Mouse (Mus musculus) liver, embryonic 12.5 days (tissue): ENCODE data around the gene Ralgps1. TPM values are rescaled to one million over a fixed set of nuclear protein-coding genes. Genes with fewer than 3 reads are reported as not detected.

Source experiments
- ATAC-seq: fragments of 200-750 bp; cut with Nextera tagmentation; 2 replicates; pipeline ENCODE4 v1.8.0; 2017; ENCODE audit warnings: moderate number of reproducible peaks, mild to moderate bottlenecking, moderate library complexity
- H3K27ac ChIP-seq: fragments of 300-500 bp; sonication (generic); 2 replicates; pipeline ENCODE4 v1.5.1; 2016; ENCODE audit warnings: mild to moderate bottlenecking
- H3K27me3 ChIP-seq: fragments of 300-500 bp; sonication (generic); replicated peaks from 2 replicates; pipeline ENCODE4 v1.6.1; 2016; ENCODE audit warnings: mild to moderate bottlenecking, moderate library complexity
- H3K36me3 ChIP-seq: fragments of 300-500 bp; sonication (generic); 2 replicates; pipeline ENCODE4 v1.6.1; 2016; ENCODE audit warnings: mild to moderate bottlenecking, moderate library complexity
- H3K4me1 ChIP-seq: fragments of 300-500 bp; sonication (generic); 2 replicates; pipeline ENCODE4 v1.6.1; 2016
- H3K4me2 ChIP-seq: fragments of 300-500 bp; sonication (generic); 2 replicates; pipeline ENCODE4 v1.6.1; 2016; ENCODE audit warnings: mild to moderate bottlenecking, moderate library complexity
- H3K4me3 ChIP-seq: fragments of 300-500 bp; sonication (generic); 2 replicates; pipeline ENCODE4 v1.5.1; 2016; ENCODE audit warnings: mild to moderate bottlenecking, moderate library complexity
- H3K9ac ChIP-seq: fragments of 300-500 bp; sonication (generic); 2 replicates; pipeline ENCODE4 v1.6.1; 2016; ENCODE audit warnings: mild to moderate bottlenecking, moderate library complexity
- H3K9me3 ChIP-seq: fragments of 300-500 bp; sonication (generic); replicated peaks from 2 replicates; pipeline ENCODE4 v1.6.1; 2016; ENCODE audit warnings: mild to moderate bottlenecking, moderate library complexity
- WGBS: fragments of 180-500 bp; shearing (Covaris S2); methylation state at CpG from one replicate; pipeline ENCODE4 v1.1.7; 2016; ENCODE audit not compliant: insufficient replicate concordance; 5-methylcytosine and 5-hydroxymethylcytosine counted together
- microRNA-seq: library from miRNA; unstranded; fragments of <30 nt; microRNA quantifications from one replicate; pipeline ENCODE4, GENCODE M21; 2017
- polyA plus RNA-seq: library from polyadenylated mRNA; unstranded; fragments of >200 nt; fragmentation: Nextera tagmentation; extraction: Ambion mirVana; gene quantifications from 2 replicates; pipeline ENCODE4 v1.2.1, GENCODE M21; 2016

Ralgps1 gene
- polyA plus RNA-seq, 1 experiment from 2014 or later, result 1.1 TPM

DNA sequence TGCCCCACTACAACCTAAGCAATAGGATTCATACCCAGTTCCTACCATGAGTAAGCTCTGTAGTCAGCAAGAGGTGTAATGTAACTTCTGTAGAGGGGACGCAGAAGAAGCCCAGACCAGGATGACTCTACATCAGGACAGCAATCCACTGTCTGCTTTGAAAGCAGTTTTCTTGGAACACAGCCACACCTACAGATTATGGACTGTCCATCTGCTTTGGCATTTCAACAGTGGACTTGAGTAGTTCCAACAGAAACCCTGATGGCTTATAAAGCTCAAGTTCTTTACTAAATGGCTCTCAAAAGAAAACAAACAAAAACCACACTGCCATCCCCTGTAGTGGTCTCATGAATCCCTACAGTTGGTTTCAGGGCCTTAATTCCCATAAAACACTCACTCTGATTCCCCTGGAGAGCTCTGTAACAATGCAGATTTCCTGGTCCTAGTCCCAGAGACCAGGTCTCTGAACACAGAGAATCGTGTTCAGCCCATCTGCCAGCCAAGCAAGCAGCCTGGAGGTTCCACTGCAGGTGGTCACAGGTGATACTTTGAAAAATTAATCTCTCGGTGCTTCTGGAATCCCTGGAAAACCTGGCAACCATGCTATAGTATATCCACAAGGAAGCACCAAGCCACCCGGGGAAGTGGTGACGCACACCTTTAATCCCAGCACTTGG, 281.8 kb downstream of the Ralgps1 start:
- no peak for ATAC-seq
- H3K27ac ChIP-seq, result no peak overlapping the region

DNA sequence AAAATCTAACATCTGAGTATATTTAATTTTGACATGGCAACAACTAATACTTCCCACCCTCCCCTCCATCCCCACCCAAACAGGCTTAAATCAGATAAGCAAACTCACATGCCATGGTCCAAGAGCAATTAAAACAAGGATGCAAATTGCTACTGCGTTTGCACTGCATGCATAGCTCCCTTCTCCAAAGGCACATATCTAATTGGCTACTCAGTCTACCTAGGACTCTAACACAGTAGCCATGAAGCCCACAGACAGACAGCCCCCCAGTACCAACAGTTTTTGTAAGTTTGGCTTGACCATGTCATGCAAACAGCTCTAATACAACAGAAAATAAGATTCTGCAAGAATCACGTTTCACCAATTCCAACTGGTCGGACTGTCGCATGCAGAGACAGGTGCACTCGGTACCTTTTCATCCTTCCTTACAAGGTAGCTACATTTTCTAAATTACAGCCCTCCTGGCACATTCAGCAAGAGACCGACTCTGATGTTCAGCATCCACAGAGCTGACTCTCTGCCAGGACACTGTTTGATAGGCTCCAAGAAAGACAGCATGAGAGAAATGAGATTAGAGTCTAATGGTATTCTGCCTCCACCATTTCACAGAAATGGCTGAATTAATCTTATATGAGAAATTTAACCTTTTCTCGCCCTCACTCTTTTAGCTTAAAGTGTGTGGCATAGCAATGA, 284.5 kb downstream of the Ralgps1 start:
- H3K9me3 ChIP-seq, result no peaks in the 10 kb centered on the region
- no peak for ATAC-seq
- no peak overlapping the region for H3K4me2 ChIP-seq
- H3K36me3 ChIP-seq, result no peaks in the 10 kb centered on the region
- H3K4me1 ChIP-seq, result no peaks in the 10 kb centered on the region
- WGBS, result 67% methylated on average over 7 of the region's 7 CpGs
- no peak overlapping the region for H3K4me3 ChIP-seq
- no peaks in the 10 kb centered on the region; the same call in 1 of the 2 replicates for H3K27me3 ChIP-seq
- no peak overlapping the region for H3K9ac ChIP-seq
- no peak overlapping the region for H3K27ac ChIP-seq

More for the DNA sequence above, 281.8 kb downstream of the Ralgps1 start:
- Histone ChIP-seq H3K4me1 (no peaks in the 10 kb centered on the region), H3K27me3 (no peaks in the 10 kb centered on the region; the same call in 1 of the 2 replicates), H3K9me3 (no peaks in the 10 kb centered on the region), H3K4me3 (no peak overlapping the region), H3K36me3 (no peaks in the 10 kb centered on the region), H3K4me2 (no peak overlapping the region), H3K9ac (no peak overlapping the region)
- 66% methylated on average over 5 of the region's 5 CpGs for WGBS

DNA sequence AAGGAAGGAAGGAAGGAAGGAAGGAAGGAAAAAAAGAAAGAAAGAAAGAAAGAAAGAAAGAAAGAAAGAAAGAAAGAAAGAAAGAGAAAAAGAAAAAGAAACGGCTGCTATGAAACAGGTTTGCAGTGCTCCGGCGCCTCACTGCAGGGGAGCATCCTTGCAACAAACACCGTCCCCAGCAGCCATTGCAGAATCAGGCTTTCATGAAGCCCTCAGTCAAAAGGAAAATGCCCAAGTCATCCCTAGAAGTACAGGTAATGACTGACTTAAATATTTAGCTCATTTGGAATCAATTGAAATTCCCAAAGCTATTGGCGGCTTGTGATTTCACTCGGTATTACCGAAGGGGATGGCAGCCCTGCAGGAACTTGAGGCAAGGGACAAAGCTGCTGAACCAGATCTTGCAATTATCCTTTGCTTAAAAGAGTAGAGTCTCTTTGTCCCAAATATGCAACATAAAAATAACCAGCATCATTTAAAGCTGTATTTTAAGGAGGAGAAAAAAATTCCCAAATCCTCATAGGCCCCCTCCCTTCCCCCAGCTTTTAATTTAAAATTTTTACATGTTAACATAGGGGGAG, 285.2 kb downstream of the Ralgps1 start:
- Histone ChIP-seq H3K4me3 (no peak overlapping the region), H3K9ac (no peak overlapping the region), H3K9me3 (no peaks in the 10 kb centered on the region), H3K27ac (no peak overlapping the region), H3K27me3 (no peaks in the 10 kb centered on the region; the same call in 1 of the 2 replicates), H3K36me3 (no peaks in the 10 kb centered on the region), H3K4me1 (no peaks in the 10 kb centered on the region), H3K4me2 (no peak overlapping the region)
- 63% methylated on average over 7 of the region's 7 CpGs for WGBS
- ATAC-seq, result no peak

DNA sequence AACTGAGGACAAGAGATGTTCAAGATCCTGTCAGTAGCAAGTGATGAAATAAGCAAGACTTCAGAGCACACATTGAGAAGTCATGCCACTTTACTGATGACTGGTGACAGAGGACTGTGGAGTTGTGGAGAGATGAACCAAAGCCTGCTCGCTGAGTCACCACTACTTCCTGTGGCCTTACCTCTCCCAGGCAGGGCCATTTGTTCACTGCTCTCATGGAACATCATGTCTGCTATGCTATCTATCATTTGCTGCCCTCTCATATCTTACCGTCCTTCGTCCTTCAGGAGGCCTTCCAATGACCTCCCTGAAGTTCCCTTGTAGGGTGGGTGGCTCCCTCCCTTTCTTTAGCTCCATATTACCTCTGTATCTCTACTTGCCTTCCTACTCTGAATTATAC, 287.1 kb downstream of the Ralgps1 start:
- Histone ChIP-seq H3K4me2 (no peak overlapping the region), H3K9me3 (no peaks in the 10 kb centered on the region), H3K4me3 (no peak overlapping the region), H3K27ac (no peak overlapping the region), H3K27me3 (no peaks in the 10 kb centered on the region), H3K4me1 (no peaks in the 10 kb centered on the region), H3K9ac (no peak overlapping the region), H3K36me3 (no peaks in the 10 kb centered on the region)
- WGBS, result 27% methylated on average over 3 of the region's 3 CpGs
- ATAC-seq, result no peak

Small RNA genes lying within 50 kb of the gene (microRNA-seq; reads per million reads assigned to microRNA genes)
- not detected for gene Gm25998

Other genes with a start within 250 kb of the Ralgps1 start
- 2.1 and 2.3 TPM in 2 replicates for gene Garnl3, start 239.8 kb downstream of the Ralgps1 start, polyA plus RNA-seq
- 5.0 and 5.2 TPM in 2 replicates for gene Angptl2, start 155.4 kb downstream of the Ralgps1 start, polyA plus RNA-seq
- 3.6 and 3.7 TPM in 2 replicates for gene Zbtb34, start 59.8 kb upstream of the Ralgps1 start, polyA plus RNA-seq
- gene Zbtb43, start 97.1 kb upstream of the Ralgps1 start, polyA plus RNA-seq, result 8.4 TPM in 2 replicates